Mouse (Mus musculus) layer of hippocampus, adult 9-10 months (tissue): ENCODE data around the gene Slc35e4.

Source experiments
- DNase-seq: peaks from one replicate; pipeline ENCODE4 v3.0.0; 2022; ENCODE audit warnings: low spot score

The Slc35e4 gene

GRCm38 (mm10) chr11:3863454-3864112 lies 50.9 kb downstream of the Slc35e4 start, which contains the start of gene Osbp2:
TSS of gene Osbp2 (minus strand) at chr11:3863903.
- DNase-seq: no peak

DNA sequence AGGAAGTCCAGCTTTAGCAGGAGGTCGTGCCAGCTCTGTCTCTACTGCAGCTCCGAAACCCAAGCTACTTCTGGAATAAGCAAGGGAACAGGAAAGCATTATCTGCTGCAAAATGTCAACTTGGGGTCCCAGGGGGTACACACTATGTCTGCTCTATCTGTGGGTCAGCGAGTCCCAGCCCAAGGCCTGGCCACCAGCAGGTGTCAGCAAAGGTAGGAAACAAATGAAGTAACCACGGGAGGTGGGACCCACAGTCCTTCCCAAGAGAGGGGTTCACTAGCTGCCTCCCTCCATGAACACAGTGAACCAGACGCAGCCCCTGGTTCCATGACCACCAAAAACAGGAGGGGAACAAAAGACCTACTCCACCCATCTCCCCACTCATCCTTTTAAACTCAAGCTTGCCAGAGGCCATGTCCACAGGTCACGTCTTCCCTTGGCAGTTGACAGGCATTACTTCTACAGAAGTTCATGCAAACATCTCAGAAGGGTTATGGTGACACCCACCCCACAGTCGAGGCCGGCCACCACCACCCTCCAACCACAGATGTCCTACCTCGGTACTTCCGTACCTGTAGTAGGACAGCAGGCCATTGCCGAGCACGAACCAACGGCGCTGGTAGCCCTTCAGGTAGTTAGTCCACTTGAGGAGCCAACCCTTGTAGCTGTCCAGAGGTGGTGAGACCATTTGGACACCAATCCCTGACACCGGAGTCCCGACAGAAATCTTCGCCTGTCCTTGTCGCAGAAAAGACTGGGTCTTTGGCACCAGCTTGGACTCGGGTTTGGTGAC lies 51.6 kb downstream of the Slc35e4 start:
- DNase-seq: no peak

GRCm38 (mm10) chr11:3860361-3860760 lies 54.1 kb downstream of the Slc35e4 start:
- no peak for DNase-seq

DNA sequence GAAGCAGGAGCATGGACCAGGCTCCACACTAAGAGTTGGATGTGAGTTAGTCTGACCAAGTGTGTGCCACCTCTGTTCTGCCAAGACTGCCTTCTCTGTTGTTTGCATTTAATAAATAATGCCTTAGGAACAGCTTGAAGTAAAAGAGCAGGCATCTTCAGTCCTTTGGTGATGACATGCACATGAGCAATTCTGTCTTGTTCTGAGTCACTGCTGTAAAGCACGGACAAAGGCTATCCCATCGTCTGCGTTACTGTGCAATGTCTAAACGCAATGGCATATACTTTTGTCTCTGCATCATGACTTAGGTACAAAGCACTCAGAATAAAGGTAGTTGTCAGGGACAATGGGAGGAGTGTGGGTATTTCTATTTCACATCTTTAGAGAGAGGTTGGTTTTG lies 54.7 kb downstream of the Slc35e4 start:
- no peak for DNase-seq

DNA sequence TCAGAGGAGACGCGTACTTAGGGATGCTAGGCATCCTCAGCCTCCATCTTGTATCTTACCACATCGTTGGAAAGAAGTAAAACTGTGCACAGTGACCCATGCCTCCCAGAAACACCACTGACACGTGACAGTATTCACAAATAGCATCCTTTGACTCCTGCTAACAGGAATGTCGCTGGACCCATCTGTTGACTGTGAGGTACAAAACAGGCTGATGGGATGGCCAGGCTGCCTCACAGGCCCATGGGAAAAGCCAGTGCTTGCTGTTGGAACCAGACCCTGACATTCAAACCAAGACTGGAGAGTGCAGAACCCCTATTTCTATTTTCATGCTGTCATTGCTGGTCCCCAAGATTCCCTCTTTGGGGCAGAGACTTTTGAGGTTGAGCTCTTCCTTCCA lies 56.6 kb downstream of the Slc35e4 start:
- no peak for DNase-seq
